Mouse (Mus musculus) right cerebral cortex, postnatal 36 days (tissue): ENCODE results near the gene 3110009E18Rik.

Experiments used
- DNase-seq, 2 experiments: peaks; one replicate each; pipeline ENCODE4 v3.0.0; 2022; ENCODE audit warnings: low spot score in 2 of 2, mixed read lengths in 1 of 2

The 3110009E18Rik gene

DNA sequence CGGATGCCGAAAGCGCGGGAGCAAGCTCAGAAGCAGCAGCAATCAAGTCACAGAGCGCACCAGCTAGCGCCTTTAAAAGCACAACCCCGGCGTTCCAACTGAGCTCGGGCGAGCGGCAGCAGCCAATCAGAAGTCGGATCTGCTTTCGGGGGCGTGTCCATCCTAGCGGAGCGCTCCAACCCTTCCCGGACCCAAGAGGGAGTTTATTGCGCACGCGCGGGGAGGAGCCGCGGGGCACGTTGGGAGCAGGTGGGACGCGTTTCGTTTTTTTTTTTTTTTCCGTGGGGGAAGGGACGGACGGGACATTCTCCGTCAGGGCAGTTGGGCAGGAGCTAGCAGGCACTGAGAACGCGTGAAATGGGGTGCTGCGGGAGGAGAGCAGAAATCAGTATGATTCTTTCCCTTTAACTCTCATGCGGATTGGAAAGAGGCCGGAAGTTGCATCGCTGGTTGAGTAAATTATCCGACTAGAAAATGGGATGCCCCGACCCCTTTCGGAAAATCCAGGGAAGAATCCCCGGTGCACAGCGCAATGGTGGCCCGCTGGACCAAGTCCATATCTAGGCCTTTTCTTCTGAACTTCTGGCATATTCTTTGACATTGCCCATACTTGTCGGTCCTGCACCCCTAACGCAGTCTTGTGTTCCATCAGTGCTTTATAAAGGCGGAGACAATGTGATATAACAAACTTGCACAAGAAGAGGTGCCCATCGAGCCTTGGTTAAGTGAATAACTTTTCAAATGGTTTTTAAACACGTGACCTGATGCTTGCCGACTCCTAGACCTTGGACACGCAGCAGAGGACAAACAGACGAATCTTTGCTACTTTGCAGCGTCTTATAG is at the start of gene 3110009E18Rik, which contains the start of gene Dbi:
TSS of gene 3110009E18Rik (plus strand) at position 219 of the 843 bp plus-strand sequence.
TSS of gene Dbi (minus strand) at position 110 of the 843 bp plus-strand sequence.
- peak; percentile 96 to 97 for DNase-seq

DNA sequence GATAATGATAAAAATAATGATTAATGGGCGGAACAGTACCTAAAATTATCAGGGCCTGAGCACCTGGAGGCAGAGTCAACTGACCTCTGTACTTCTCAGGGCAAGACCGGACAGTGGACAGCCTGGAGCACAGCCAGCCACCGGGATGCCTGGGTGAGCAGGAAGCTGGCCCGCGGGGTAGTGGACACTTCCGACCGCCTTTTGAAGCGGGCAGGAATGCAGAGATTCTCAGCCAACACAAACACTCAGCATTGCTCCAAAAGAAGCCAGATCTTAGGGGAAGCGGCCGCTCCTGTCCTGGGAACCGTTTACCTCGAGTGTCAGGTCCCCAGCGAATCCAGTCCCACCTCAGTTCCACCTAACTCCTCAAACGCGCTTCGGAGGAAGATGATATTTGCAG is 48.1 kb upstream of the 3110009E18Rik start:
- no peak for DNase-seq

- no peak for DNase-seq
Observed at GRCm38 (mm10) chr1:120073519-120074306, 47.3 kb upstream of the 3110009E18Rik start, which contains the start of gene Tmem37. Gene Tmem37 (minus strand): TSS chr1:120074074.

DNA sequence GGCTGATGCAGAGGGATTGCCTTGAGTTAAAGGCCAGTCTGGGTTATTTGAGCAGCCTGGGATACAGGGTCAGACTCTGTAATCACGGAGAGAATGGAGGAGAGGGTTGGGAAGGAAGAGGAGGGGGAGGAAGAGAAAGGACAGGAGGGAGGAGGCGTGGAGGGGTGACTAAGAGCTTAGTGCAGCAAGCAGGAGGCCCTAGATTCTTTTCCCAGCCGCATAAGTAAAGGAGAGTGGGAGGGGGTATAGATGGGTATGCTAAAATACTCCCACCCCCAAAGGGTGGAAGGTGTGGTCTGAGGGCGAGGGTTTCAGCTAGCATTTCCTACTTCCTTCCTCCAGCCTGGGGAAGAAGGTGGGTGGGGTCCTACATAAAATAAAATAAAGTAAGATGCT is 46.7 kb upstream of the 3110009E18Rik start:
- no peak for DNase-seq

GRCm38 (mm10) chr1:120074931-120075330 is 46.1 kb upstream of the 3110009E18Rik start:
- DNase-seq, result no peak

DNA sequence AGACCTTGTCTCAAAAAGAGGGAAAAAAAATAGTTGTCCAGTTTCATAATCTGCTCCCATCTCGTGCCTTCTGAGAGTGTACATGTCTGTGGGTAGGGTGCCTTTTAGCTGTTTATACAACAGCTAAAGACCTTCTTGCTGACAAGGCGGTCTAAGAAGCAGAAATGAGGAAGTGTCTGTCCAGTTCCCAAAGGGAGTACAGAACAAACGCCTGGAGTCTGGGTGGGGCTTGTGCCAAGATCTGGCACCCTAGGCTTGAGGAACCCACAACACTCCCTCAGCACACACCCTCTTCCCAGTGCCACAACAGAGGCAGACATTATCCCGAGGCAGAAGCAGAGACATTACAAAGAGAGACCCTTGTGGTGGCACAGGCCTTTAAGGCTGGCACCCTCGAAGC is 45.5 kb upstream of the 3110009E18Rik start:
- DNase-seq, result no peak

DNA sequence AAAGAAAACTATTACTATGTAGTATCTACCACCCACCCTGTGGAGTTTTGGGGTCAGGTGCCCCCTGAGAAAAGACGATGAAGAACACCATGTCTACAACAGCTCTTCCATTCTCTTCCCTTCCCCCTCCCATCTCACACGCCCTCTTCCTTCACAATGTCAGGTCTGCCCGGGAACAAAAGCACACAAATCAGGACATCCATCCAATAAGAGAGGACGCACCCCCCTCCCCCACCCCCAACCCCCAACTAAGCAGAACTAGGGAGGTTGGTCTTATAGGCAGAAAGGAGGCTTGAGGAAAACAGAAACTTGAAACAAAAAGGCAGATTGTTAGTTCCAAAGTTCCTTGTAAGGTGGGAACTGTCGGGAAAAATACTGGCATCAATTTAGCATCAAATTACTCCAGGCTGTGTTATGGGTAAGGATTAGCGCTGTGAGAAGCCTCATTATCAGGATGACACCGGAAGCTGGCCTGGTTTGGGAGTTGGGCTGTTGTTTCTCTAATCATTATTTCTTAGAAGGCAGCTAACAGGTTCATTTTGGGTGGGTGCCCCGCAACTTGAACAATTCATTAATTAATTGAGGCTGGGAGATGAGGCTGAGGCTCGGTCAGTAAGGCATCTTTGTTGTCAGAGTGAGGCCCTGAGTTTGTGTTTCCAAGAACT is 43.1 kb upstream of the 3110009E18Rik start:
- no peak for DNase-seq

DNA sequence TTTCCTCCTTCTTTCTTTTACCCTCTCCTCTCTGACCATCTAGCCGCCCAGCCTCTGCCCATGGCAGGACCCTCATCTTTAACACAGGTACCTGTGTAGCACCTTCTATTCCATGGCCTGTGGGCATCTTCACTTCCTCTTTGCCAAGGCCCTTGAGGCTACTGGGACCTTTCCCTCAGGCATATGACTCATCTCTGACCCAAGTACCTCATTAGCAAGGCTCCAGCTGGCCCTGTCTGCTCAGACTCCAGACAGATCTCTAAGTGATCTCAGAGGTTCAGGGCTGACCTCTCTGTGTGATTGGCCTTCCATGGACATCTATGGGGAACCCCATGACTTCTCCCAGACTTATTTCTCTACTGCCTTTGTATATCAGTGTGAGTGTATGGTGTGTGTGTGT is 40.4 kb upstream of the 3110009E18Rik start:
- no peak for DNase-seq

DNA sequence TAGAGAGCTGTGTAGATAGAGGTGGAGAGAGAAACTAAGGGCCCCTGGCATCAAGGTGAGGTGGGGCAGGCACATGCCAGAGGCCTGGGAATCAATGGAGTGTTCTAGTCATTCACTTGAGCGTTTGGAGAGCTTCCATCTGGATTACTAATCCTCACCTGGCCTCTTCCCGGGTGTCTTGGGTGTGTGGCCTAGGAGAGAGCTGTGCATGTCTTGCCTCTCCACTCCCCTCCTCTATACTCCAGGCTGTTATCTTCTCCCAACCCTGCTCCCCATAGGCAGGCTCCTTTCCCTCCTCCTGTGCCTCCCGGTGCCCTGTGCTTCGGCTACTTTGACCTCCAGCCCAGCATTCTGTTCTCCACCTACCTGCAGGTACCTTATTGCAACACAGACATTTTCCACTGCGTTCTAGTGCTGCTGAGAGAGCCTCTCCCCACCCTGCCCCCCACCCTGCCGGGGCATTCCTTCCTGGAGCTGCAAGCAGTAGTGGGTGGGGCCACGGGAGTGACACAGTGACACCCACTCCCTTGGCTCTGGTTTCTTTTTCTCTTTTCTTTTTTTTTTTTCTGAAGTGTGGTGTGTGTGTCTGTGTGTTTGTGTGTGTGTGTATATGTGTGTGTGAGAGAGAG is 37.9 kb upstream of the 3110009E18Rik start:
- no peak for DNase-seq

GRCm38 (mm10) chr1:120083921-120084517 is 37.0 kb upstream of the 3110009E18Rik start:
- no peak for DNase-seq

GRCm38 (mm10) chr1:120085696-120086095 is 35.3 kb upstream of the 3110009E18Rik start:
- DNase-seq, result no peak

DNA sequence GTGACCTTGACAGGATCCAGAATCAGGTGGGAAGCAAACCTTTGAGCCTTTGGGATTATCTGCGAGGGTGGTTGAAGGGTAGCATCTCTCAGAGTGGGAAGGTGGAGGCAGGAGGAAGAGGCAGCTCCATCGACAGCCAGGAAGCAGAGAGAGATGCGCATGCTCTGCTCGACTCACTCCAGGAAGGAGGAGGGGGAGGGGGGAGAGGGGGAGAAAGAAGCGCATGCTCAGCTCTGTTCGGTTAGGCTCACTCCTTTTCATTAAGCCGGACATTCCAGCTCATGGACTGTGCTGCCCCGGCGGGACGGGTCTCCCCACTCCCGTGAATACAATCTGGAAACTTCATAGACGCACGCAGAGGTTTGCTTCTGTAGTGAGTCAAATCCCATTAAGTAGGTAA is 34.3 kb upstream of the 3110009E18Rik start:
- DNase-seq, result no peak

DNA sequence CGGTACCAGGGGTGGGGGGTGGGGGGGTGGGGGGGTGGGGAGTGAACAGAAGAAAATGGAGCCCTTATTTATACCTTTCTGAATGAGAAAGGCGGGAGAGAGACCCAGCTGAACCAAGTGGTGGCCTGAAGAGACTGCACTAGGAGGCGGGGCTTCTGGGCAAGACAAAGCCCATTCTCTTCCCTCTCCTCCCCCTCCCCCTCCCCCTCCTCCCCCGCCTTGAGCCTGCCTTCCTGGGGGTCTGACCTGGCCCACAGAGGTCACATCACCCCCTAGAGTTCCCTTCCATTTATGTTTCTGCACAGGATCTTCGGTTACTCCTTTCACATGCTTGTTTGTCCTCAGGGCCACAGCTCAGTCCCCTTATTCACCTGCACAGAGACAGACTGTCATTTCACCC is 31.8 kb upstream of the 3110009E18Rik start:
- no peak for DNase-seq

DNA sequence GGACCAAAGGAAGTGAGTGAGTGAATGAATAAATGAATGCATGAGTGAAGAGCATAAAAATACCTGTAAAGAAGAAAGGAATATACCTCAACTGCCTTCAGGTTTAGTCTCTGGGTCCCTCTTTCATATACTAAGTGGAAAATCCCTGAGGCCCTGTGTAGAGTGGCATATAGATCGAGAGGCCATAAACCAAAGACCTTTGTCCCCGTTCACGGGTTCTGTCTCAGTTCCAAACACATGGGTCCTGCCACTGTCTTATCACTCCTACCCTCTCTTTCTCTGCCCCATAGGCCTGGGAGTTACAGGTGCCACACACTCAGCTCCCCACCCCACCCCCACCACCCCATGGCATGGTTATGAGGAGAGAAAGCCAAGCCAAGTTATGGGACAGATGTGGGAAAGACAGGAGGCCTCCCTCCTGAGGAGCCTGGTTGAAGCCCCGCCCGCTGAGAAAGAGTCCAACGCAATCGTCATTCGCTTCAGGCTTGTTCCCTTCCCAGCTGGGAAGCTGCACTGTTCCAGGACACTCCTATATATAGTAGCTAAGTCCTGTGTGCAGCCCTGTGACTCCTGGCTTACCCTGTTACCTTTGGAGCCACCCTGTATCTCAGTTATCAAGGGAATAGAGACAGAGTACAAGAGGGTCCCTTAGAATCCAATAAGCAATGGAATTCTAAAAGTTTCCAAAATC is 30.0 kb upstream of the 3110009E18Rik start:
- no peak for DNase-seq

DNA sequence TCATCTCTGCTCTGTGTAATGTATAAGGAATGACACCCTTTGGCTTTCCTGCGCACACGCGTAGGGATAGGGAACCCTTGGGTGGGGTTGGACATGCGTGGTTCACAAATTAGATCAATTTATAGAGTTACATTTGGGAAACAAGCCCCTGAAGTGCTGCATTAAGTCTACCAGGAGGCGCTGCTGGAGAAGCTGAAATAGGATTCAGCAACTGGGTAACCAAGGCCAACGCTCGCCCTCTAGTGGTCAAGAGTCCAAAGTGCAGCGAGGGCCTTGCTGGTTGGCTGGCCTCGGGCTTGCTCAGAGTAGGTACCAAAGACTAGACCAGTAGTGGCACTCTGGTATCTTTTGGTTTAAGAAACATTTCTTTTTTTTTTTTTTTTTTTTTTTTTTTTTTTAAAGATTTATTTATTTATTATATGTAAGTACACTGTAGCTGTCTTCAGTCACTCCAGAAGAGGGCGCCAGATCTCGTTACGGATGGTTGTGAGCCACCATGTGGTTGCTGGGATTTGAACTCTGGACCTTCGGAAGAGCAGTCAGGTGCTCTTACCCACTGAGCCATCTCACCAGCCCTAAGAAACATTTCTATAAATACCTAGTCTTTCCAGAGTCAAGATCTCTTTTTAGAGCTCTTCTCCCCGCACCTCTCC is 27.4 kb upstream of the 3110009E18Rik start:
- DNase-seq, result peak; percentile 78 to 80

GRCm38 (mm10) chr1:120094920-120095319 is 26.1 kb upstream of the 3110009E18Rik start:
- no peak for DNase-seq

DNA sequence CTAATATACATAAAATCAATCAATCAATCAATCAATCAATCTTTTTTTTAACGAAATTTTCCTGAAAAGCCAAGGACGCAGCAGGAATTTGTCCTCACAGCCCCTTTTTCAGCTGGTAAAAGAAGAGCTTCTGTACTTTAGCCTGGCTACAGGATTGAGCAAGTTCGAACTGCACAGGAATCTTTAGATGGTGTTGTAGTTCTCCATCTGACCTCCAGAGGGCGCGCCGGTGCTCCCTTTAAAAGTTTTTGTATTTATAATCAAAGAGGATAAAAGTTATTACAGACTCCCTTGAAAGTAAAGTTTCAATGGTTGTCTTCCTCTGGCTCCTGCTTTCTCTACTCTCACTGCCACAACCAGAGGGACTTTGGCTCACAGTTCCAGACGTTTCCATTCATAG is 22.7 kb upstream of the 3110009E18Rik start:
- peak in 1 of 2 experiments; percentile 41 for DNase-seq

DNA sequence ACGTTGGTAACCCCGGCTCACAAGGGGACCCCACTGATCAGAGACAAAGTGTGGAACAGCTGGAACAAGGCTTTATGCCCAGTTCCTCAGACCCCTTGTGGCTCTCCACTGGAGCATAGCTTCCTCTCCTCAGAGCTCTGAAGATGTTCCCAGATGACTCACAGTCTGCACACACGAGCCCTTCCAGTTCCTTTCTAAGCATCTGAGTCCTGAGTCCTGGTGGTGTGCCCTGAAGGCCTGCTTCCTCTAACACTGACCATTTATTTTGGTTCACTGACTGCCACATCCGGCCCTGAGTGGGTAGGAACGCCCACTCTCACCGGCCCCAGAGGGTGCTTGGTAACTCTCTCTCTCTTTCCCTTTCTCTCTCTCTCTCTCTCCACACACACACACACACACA is 21.5 kb upstream of the 3110009E18Rik start:
- no peak for DNase-seq

DNA sequence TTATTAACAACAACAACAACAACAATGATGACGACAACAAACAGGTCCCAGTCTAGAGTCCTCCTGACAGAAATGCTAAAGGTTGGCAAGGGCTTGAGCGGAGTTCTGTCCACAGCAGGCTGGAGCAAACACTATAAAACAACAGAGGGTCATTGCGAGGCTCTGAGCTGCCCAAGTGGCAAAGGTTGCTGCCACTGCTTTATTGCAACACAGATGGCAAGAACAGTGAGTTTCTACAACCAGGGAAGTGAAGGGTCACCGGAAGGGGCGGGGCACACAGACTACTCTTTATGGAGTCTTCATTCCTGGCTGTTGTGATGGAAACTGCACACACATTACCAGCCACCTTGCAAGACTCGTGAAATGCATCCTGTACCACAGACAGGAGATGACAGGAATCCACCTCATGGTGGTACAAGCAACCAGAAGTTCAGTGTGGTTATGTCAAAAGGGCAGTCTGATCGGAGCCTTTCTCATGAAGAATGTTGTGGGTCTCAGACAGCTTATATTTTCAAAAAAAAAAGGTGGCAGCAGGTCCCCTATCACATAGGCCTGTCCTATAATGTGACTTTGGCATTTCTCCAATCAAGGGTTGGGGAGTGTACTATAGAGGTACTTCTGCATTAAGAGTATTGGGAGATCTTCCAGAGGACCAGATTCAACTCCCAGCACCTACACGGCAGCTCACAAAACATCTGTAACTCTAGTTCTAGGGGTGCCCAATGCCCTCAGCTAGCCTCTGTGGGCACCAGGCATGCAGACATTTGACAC is 20.3 kb upstream of the 3110009E18Rik start:
- DNase-seq, result no peak
